Mouse (Mus musculus): ENCODE results near the gene Atp2a3. TPM values are rescaled to one million over a fixed set of nuclear protein-coding genes. Genes with fewer than 3 reads are reported as not detected.

The Atp2a3 gene
- total RNA-seq (2023; ENCODE audit: inconsistent age): 500 to 559 TPM (median 543 TPM) in 4 replicates

GRCm38 (mm10) chr11:72961072-72961980 is at the start of gene Atp2a3:
Gene Atp2a3, plus strand, starts transcription at chr11:72961169.

GRCm38 (mm10) chr11:72998771-72999170 is 37.8 kb downstream of the Atp2a3 start, which contains the start of gene P2rx1:
Gene P2rx1, plus strand, starts transcription at chr11:72999103.

GRCm38 (mm10) chr11:73018471-73019146 is 57.6 kb downstream of the Atp2a3 start, which contains the start of gene Camkk1:
Gene Camkk1, plus strand, starts transcription at chr11:73019008.

Other genes starting within 250 kb of the Atp2a3 start
- gene Cyb5d2, start 165.0 kb upstream of the Atp2a3 start, total RNA-seq (2023; ENCODE audit: inconsistent age): 4.8 to 7.7 TPM (median 6.6 TPM) in 4 replicates
- 84.1 to 88.4 TPM (median 84.8 TPM) in 4 replicates for gene Zzef1, start 164.9 kb upstream of the Atp2a3 start, total RNA-seq (2023; ENCODE audit: inconsistent age)
- 2.7 to 4.6 TPM (median 3.6 TPM) in 4 replicates for gene P2rx1, start 37.9 kb downstream of the Atp2a3 start, total RNA-seq (2023; ENCODE audit: inconsistent age)
- gene Camkk1, start 57.8 kb downstream of the Atp2a3 start, total RNA-seq (2023; ENCODE audit: inconsistent age): 2.8 to 4.2 TPM (median 3.6 TPM) in 4 replicates
- gene Ncbp3, start 86.6 kb downstream of the Atp2a3 start, total RNA-seq (2023; ENCODE audit: inconsistent age): 16.4 to 18.9 TPM (median 17.8 TPM) in 4 replicates
- 0.12 to 0.35 TPM (median 0.22 TPM) in 4 replicates for gene Itgae, start 129.4 kb downstream of the Atp2a3 start, total RNA-seq (2023; ENCODE audit: inconsistent age)
- gene Haspin, start 177.1 kb downstream of the Atp2a3 start, total RNA-seq (2023; ENCODE audit: inconsistent age): 2.9 to 3.7 TPM (median 3.2 TPM) in 4 replicates
- not detected in 4 replicates for gene P2rx5, start 199.3 kb downstream of the Atp2a3 start, total RNA-seq (2023; ENCODE audit: inconsistent age)
- gene Emc6, start 215.9 kb downstream of the Atp2a3 start, total RNA-seq (2023; ENCODE audit: inconsistent age): 44.2 to 53.5 TPM (median 50.1 TPM) in 4 replicates
- 3.9 to 9.7 TPM (median 4.7 TPM) in 4 replicates for gene Tax1bp3, start 215.9 kb downstream of the Atp2a3 start, total RNA-seq (2023; ENCODE audit: inconsistent age)
- gene Ctns, start 237.9 kb downstream of the Atp2a3 start, total RNA-seq (2023; ENCODE audit: inconsistent age): 24.1 to 31.5 TPM (median 26.0 TPM) in 4 replicates
- 2.8 to 4.0 TPM (median 3.5 TPM) in 4 replicates for gene Shpk, start 238.3 kb downstream of the Atp2a3 start, total RNA-seq (2023; ENCODE audit: inconsistent age)